Mouse (Mus musculus) CD4-positive helper T cell, adult 2 months (primary cell): ENCODE data around the gene Mx1.

Experiments used
- DNase-seq: peaks from one replicate; pipeline ENCODE4 v3.0.0-alpha.2; 2012; ENCODE audit warnings: low read depth, missing footprints, low spot score

Mx1 gene

GRCm38 (mm10) chr16:97447386-97447785, 15.3 kb downstream of the Mx1 start:
- no peak for DNase-seq

- DNase-seq, result peak; percentile 60
Observed at GRCm38 (mm10) chr16:97443670-97444263, 18.9 kb downstream of the Mx1 start.

- peak; percentile 15 for DNase-seq
Observed at GRCm38 (mm10) chr16:97441967-97442366, 20.7 kb downstream of the Mx1 start.

- DNase-seq, result no peak
Observed at GRCm38 (mm10) chr16:97438191-97438590, 24.5 kb downstream of the Mx1 start.

- no peak for DNase-seq
Observed at GRCm38 (mm10) chr16:97437448-97438056, 25.2 kb downstream of the Mx1 start.

- no peak for DNase-seq
Observed at GRCm38 (mm10) chr16:97434206-97434605, 28.5 kb downstream of the Mx1 start.

GRCm38 (mm10) chr16:97431328-97431727, 31.4 kb downstream of the Mx1 start:
- DNase-seq, result no peak

GRCm38 (mm10) chr16:97430091-97430490, 32.6 kb downstream of the Mx1 start:
- DNase-seq, result no peak

GRCm38 (mm10) chr16:97428026-97428425, 34.7 kb downstream of the Mx1 start:
- no peak for DNase-seq

- DNase-seq, result no peak
Observed at GRCm38 (mm10) chr16:97423627-97424026, 39.1 kb downstream of the Mx1 start.

- DNase-seq, result no peak
Observed at GRCm38 (mm10) chr16:97421671-97422070, 41.0 kb downstream of the Mx1 start.

GRCm38 (mm10) chr16:97418749-97419453, 43.8 kb downstream of the Mx1 start:
- no peak for DNase-seq

GRCm38 (mm10) chr16:97417896-97418542, 44.7 kb downstream of the Mx1 start:
- peak; percentile 20 for DNase-seq

GRCm38 (mm10) chr16:97405476-97406012, 57.2 kb downstream of the Mx1 start:
- no peak for DNase-seq

- DNase-seq, result peak; percentile 49
Observed at GRCm38 (mm10) chr16:97402213-97402785, 60.4 kb downstream of the Mx1 start.

GRCm38 (mm10) chr16:97401741-97402140, 61.0 kb downstream of the Mx1 start:
- peak; percentile 77 for DNase-seq

- DNase-seq, result no peak
Observed at GRCm38 (mm10) chr16:97399991-97400390, 62.7 kb downstream of the Mx1 start.

GRCm38 (mm10) chr16:97397945-97398531, 64.7 kb downstream of the Mx1 start:
- DNase-seq, result no peak
